Mouse (Mus musculus) layer of hippocampus, adult 18-20 months (tissue): ENCODE measurements around the gene Pou1f1. TPM values are rescaled to one million over a fixed set of nuclear protein-coding genes. Genes with fewer than 3 reads are reported as not detected.
A peak's percentile ranks its signal among the peaks of the same experiment; 100 is the strongest.

Experiments used
- DNase-seq, 2 experiments: peaks; one replicate each; pipeline ENCODE4 v3.0.0; 2022; ENCODE audit warnings: low spot score in 2 of 2
- long read RNA-seq: library from polyadenylated mRNA; stranded (forward); transcript quantifications from one replicate; pipeline ENCODE4 v2.0.0, GENCODE M21; 2021
- total RNA-seq, 2 experiments: library from RNA; stranded (reverse); gene quantifications; 2 replicates each; pipeline ENCODE4 v1.2.3; 2021

Pou1f1 gene
- total RNA-seq, result not detected
- long read RNA-seq, result 0 reads

DNA sequence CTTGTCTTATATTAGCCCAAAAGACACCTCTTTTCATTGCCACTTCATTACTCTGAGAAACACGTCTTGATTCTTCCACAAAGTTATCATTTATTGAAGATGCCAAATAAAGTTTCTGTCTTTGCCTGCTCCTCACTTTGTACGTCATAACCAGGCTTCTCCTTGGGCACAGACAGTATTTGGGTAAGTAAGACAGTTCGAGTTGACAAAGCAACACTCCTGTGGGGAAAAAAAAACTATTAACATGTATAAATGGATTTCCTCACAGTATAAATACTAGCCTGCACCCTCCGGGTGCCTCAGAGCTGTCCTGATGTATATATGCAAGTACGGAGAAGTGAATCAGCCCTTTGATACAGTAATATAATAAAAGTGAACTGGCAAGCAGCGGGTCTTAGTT is at the start of gene Pou1f1:
Gene Pou1f1, plus strand, starts transcription at position 301 of the 400 bp plus-strand sequence.
- no peak for DNase-seq

DNA sequence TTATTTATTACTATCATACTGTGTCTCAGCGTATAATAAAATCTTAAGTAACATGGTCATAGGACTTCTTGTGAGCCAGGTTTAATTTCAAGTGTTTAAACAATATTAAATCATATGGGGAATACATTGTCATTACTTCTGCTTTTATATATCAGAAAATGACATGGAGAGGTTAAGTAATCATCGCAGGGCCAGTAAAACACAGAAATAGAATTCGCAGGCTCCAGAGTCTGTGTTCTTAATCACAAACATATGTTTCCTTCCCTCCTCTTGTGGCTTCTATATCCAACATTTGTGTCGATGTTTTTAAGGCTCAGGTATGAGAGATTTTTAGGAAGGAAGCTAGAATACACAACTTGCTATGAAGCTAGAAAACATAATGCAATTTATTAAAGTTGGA is 49.7 kb upstream of the Pou1f1 start:
- no peak for DNase-seq

DNA sequence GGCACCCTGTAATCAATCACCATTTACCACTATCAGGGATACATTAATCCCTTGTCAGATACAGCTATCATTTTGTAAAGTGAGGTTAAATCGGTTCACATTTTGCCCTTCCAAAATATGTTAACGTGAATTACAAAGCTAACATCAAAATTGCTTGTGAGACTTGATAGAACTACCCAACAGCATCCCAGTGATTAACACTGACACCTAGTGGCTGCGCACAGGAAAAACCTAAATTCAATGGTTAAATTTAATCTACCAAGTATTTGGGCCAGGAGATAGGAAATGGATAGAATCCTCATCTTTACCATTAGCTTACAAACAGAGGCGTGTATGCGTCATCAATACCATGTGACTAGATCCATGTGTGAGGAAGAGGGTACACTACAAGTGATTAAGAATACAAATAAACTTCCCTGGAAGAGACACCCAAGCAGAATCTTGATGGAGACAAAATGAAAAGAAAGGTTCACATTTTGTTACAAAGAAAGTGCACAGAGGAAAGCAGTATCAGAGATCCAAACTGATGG is 47.8 kb upstream of the Pou1f1 start:
- DNase-seq, result peak in 1 of 2 experiments; percentile 48

DNA sequence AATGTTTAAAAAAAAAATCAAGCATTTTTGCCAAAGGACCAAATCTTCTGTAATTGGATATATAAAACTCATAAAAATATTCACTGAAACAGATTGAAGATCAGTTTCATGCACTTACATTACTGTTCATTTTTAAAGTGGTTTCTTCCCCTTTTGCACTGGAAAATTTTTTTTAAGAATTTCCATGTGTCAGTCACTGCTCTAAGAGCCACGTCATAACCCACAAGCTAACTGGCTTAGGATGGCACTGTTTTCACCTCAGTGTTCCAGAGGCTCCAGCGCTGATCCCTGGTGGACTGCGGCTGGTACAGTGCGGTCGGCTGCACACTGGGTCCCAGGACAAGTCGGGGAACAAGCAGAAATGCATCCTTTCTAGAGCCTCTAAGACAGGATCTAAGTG is 34.6 kb upstream of the Pou1f1 start:
- no peak for DNase-seq

DNA sequence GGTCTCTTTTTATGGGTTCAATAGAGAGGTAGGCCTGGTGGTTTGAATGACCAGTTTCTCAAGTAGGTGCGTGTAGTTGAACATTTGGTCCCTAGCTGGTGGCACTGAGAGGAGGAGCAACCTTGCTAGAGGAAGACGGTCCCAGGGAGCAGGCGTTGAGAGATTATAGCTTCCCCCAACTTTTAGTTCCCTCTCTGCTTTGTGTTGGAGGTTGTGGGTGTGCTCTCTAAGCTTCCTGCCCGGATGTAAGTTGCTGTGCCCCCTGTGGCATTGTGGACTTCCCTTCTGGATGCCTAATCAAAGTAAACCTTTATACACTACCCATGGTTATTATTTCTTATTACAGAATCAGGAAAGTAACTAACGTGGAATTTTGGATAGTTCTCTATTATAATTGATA is 24.3 kb upstream of the Pou1f1 start:
- no peak for DNase-seq

DNA sequence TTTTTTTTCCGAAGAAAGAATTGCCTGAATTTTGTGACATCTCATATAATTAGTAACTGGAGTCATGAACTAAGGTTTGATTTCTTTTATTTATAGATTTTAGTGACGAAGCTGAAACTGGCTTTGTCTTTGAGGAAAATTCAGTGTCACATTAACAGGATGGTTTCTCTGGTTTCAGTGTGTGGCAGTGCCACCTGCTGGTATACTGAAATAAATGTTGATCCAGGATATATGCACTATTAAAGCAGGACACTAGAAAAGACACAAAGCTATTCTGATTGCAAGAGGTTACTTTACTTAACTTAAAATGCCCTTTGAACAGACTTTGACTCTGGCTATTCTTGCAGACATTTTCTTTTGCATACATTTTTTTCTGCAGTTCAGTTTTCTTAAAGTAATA is 23.3 kb upstream of the Pou1f1 start:
- DNase-seq, result peak in 1 of 2 experiments; percentile 59

DNA sequence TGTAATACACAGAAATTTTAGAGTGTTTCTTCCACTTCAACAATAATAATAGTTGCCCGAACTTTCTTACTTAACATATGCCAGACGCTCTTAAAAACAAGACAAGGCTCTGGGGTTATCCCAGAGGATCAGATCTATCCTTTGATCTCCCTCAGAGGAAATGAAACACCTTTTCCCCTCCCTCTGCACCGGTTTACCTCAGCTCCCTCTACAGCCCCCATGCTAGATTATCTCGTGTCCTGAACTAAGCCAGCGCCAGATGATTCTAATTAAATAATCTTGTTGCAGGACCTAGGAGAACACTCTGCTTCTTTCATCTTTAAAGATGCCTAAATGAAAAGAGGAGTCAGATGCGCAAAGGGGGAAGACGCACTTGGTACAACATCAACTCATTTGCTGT is 6.1 kb upstream of the Pou1f1 start:
- no peak for DNase-seq

DNA sequence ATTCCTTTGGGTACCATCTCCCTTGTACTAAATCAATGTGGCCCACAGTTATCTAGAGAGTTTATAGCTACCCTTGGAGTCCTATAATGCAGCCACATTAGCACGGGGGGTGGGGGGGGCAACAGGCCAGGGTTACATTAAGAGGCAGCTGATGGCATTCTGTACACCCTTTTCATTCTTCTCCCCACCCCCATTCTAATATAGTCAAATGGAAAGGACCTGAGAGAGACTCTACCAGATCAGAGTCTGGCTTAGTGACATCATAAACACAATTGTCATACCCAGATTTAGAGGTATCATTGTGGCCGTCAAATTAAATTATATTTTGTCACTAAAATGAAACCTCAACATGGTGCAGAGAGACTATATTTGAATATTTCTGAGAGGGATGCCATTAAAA is 5.7 kb downstream of the Pou1f1 start:
- DNase-seq, result no peak

DNA sequence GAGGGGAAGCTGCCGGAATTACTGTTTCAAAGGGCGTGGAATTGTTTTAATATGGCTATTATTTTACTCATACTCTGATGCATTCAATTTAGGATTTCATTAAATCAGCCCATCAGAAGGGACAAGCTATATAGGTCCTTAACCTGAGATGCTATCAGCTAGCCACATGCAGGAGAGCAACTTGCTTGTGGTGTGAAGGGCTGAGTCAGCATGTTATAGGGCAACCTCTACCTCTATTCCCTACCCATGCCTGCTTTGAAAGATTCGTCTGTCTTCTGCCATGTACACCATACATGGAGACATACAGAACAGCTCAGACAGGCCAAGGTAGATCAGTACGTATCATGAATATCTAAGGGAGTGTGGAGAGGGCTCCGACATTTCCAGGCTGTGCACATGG is 6.4 kb downstream of the Pou1f1 start:
- no peak for DNase-seq

DNA sequence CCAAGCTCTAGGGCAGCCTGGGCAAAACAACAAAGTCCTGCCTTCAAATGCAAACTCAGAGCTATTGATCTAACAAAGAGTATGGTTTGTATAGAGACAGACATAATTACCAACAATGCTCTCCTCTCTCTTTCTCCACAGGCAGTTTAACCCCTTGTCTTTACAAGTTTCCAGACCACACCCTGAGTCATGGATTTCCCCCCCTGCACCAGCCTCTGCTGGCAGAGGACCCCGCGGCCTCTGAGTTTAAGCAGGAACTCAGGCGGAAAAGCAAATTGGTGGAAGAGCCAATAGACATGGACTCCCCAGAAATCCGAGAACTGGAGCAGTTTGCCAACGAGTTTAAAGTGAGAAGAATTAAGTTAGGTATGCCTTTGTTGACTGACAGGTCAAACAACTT is 9.3 kb downstream of the Pou1f1 start:
- DNase-seq, result no peak

DNA sequence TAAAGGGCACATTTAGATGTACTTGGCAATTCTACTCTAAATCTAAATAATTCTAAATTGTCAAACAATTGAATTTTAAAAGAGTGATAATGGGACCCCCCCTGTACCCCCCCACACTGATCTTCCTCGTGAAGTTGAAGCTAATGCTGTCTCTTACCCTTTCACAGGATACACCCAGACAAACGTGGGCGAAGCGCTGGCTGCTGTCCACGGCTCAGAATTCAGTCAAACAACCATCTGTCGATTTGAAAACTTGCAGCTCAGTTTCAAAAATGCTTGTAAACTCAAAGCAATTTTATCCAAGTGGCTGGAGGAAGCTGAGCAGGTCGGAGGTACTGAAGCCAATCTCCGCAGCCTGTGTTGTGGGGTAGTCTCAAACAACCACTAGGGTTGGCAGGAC is 11.4 kb downstream of the Pou1f1 start:
- peak; percentile 83 to 92 for DNase-seq

DNA sequence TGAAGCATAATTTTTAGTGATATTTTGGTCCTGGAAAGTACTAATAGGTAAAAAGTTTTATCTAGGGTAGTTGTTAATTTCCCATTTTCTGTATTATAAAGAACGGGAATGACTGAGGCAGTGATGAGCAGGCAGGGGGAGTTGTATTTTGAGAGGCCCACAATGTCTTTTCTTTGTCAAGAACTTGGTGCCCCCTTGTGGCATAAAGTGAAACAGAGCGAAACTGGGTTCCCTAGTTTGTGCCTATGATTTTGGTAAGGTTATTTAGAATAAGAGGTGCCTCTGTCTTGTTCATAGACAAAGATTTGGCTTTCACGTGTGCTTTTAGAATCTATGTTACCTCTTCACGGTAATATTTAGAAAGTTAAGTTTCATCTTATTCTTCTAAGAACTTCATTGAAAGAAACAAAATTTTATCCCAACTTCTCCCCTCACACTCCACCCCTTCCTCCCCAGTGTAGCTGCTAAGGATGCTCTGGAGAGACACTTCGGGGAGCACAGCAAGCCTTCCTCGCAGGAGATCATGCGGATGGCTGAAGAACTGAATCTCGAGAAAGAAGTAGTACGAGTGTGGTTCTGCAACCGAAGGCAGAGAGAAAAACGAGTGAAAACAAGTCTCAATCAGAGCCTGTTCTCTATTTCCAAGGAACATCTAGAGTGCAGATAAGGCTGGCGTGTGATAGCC is 13.1 kb downstream of the Pou1f1 start:
- peak; percentile 20 to 82 for DNase-seq

DNA sequence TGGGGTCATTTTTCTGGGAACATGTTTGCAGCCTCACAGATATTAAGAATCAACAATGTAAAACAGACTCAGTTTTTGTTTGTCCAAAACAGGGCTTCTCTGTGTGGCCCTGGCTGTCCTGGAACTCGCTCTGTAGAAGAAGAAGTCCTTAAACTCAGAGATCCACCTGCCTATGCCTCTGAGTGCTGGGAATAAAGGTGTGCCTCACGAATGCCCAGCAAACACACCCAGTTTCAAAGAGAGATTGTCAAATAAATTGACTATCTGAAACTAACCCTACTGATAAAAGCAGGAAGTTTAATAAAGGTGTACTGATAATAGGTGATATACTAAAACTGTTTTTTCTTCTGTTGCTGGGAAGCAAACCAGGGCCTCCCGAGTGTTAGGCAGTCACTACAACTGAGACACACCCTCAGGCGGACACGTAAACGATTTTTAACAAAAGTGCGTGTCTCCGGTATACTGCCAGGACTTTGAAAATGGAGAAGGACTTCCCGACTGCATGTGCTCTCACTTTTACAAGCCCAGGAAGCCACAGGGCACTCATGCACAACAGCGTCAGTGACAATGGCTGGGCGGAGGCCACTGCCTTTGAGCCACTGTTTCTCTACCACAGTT is 23.5 kb downstream of the Pou1f1 start:
- DNase-seq, result no peak

DNA sequence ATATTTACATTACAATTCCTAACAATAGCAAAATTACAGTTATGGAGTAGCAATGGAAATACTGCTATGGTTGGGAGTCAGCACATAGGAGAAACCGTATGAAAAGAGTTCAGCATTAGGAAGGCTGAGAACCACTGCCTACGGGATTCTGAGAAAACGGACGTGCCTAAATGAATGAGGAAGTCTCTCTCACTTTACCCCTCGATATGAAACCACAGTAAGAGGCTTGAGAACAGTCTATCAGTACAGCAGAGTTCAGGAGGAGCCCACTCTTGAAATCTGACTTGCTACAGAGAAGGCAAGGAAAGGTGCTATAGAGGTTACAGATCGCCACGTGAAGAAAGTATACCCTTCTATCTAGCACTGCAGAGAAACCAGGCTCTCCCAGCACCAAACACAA is 28.6 kb downstream of the Pou1f1 start:
- no peak for DNase-seq

DNA sequence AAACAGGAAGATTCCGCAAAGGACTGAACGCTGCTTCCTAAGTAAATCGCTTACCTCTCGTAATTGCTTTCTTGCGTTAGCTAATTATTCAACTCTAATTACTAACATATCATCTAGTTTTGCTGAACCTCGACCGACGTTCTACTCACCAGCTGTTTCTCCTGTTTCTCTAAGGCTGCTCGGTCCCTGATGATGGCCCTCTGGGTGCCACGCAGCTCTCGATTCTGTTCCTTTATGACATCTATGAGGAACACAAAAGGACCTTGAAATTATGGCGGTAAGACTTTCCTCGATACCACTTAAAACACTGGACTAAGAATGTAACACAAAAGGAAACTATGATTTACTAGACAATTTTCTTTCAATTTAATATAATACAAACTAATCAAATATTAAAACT is 30.5 kb downstream of the Pou1f1 start:
- DNase-seq, result no peak

DNA sequence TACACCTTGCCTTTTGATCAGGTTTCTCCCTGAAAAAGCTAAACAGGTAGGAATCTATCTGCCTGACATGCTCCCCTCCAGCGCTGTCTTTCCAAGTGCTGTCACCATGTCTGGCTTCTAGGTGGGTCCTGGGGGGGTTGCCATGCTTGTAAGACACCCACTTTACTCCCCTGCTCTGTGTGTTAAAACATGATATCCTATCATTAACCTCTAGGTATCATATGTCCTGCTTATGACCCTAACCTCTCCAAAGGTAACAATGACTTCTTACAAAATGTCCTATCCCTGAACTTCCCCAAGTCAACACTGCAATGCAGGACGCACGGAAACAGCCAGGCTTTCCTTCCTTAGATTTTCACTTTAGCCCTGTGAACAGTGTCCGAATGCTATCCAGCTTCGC is 34.0 kb downstream of the Pou1f1 start:
- no peak for DNase-seq

DNA sequence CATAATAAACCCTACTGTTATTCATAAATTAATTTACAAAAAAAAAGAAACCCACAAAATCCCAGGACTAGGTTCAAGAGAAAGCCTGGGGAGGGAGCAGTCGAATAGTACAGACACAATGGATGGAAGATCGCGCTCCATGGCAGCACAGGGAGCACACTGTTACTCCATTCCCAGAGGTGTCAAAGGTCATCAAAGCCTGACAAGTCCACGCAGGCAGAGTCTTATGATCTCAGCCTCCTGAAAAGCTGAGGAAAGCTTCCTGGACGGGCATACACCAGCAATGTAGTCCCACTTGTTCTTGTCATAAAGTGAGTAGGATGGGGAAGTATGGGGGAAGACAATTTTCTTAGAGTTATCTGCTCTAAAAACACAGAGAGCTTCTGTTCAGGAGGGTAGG is 37.1 kb downstream of the Pou1f1 start:
- no peak for DNase-seq

DNA sequence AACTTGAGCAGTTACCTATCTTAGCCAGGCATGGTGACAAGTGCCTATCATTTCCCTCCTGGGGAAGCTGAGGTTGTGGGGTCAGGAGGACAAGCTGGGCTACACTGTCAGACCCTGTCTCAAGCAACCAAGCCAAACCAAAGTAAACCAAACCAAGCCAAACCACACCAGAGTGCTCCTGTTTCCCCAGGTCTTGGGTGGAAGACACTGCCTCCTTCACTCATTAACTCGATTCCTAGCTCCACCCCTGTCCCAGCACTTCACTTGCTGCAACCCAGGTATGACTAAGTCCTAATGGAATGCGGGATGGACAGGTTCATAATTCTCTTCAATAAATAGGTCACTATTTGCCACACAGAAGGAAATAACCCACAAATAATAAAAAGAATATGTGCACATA is 39.3 kb downstream of the Pou1f1 start:
- no peak for DNase-seq

DNA sequence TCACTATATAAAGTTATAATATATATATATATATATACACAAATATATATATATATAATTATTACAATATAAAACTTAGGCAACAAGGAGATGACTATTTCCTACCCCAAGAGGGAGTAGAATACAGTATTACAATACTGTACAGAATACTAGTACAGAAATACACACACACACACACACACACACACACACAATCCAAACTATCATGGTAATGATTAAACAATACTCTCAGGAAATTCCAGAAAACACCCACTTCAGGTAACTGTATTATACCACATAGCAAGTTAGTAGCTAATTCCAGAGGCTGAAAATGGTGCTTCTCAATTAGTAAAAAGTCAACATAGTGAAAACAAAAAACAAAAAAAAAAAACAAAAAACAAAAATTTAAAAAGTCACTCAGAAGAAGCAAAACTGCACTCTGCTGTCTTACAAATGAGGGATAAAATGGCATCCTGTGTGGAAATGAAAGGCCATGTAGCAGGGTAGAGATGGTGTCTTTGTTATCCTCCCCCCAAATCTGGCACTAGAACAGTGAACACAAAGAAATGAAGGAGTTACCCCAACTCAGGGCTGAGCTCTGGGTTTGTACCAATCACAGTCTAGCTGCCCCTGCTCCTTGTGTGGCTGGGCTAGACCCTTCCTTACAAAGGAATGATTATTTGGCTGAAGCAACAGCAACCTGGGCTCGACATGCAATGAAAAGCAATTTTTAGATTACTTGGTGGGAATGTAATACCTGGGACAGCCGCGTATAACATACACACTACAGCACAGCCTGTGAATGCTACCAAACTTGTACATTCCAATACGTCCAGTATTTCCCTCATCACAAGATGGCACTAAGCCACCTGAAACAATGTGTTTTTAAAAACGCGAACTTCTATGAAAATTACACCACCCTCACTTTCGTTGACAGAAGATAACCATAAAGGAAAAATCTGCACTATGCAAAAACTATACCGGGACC is 41.0 kb downstream of the Pou1f1 start:
- no peak for DNase-seq

DNA sequence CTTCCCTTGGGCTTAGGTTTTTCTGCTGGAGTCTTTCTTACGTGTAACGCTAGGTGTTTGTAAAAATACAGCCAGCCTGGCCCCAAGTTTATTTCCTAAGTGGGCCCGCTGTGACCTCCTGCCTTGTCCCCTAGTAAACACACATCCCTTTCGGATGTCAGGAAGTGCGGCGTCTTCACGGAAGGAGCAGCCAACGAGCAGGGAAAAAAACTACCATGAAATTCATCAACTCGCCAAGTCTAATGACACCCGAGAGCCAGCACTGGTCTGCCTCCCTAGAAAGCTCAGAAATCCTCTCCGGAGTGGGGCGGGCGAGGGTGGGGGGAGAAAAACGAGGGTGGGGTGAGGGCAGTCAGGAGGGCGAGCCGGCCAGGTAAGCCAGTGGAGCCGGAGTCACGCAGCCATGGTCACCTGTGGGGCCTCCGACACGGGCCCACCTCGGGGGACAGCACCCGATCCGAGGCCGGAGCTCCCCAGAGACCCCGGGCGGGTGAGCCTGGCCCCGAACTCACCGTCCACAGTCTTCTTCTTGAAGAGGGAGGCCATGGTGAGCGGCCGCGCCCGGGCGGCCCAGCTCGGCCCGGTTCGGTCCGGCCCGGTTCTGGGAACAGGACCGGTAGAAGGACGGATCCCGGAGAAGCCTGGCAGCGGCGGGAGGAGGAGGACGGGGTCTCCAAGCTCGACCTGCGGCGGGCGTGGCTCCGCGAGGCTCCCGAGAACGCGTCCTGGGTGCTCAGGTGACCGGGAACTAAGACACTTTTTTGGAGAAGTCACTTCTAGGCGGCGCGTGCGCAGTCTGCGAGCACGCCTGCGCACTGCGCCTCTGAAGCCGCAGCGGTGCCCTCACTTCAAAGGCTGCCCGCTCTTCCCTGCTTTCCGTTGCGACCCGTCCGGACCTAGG is 41.9 kb downstream of the Pou1f1 start, which contains the start of gene Chmp2b:
Gene Chmp2b, minus strand, starts transcription at position 764 of the 901 bp plus-strand sequence.
- DNase-seq, result peak; percentile 83 to 92

DNA sequence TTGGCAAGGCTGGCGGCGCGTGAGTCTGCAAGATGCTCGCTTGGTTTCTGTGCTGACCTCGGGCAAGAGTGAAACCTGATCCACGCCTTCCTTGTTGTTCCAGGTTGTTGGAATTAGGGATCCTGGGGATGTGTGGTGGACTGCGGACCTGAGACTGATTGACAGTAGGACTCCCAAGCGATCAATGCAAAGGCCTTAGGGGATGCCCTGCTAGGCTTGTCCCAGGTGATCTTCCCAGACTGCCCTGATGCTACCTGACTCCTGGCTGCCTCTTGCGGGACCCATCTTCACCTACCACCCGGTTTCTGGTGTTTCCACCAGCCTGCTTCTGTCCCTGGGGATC is 42.5 kb downstream of the Pou1f1 start:
- DNase-seq, result no peak
